ENCODE assay signal across 20 mouse cellular contexts in genomic region chr3:101912041-101912440, GRCm38 (mm10).
"Had no signal": no experiment of that assay in that cellular context is flagged by ENCODE, and none has a peak within 500 bp of the region (broad histone marks: within the 10 kb centered on the region; RNA-seq: fewer than 3 reads in every experiment).

No protein-coding gene starts in this region.

- H3K4me1 ChIP-seq: limb, embryonic 12.5 days; liver, embryonic 12.5 days; liver, embryonic 15.5 days; lung, embryonic 15.5 days; midbrain, embryonic 10.5 days; midbrain, embryonic 15.5 days; stomach, embryonic 15.5 days had no signal

- H3K36me3 ChIP-seq: liver, embryonic 12.5 days had no signal

- H3K4me2 ChIP-seq: limb, embryonic 12.5 days; liver, embryonic 12.5 days; liver, embryonic 15.5 days; lung, embryonic 15.5 days; midbrain, embryonic 15.5 days; neural tube, embryonic 13.5 days; stomach, embryonic 15.5 days had no signal

- ATAC-seq: liver, embryonic 12.5 days; midbrain, embryonic 15.5 days had no signal

- H3K9ac ChIP-seq: limb, embryonic 12.5 days; liver, embryonic 12.5 days; liver, embryonic 15.5 days; lung, embryonic 15.5 days; midbrain, embryonic 15.5 days; neural tube, embryonic 13.5 days; stomach, embryonic 15.5 days had no signal

- H3K27ac ChIP-seq: limb, embryonic 12.5 days; liver, embryonic 12.5 days; liver, embryonic 15.5 days; lung, embryonic 15.5 days; midbrain, embryonic 10.5 days; midbrain, embryonic 15.5 days; neural tube, embryonic 13.5 days; stomach, embryonic 15.5 days had no signal

- H3K9me3 ChIP-seq: liver, embryonic 12.5 days; liver, embryonic 15.5 days; lung, embryonic 15.5 days; midbrain, embryonic 10.5 days; midbrain, embryonic 15.5 days; neural tube, embryonic 13.5 days; stomach, embryonic 15.5 days had no signal

- H3K27me3 ChIP-seq: limb, embryonic 12.5 days; liver, embryonic 12.5 days; liver, embryonic 15.5 days; lung, embryonic 15.5 days; midbrain, embryonic 15.5 days; neural tube, embryonic 13.5 days; stomach, embryonic 15.5 days had no signal

- DNase-seq: kidney, adult 9 months; kidney, postnatal 14 days; kidney, postnatal 4 days; liver; lung, adult 18-20 months; lung, postnatal 10 days; lung, postnatal 36 days; retina, postnatal 1 day; right cerebral cortex, postnatal 25 days; spleen, adult 18-20 months; thymus, postnatal 25 days had no signal

- H3K4me3 ChIP-seq: limb, embryonic 12.5 days; liver, embryonic 12.5 days; liver, embryonic 15.5 days; lung, embryonic 15.5 days; megakaryocyte, embryonic 14.5 days; midbrain, embryonic 10.5 days; midbrain, embryonic 15.5 days; neural tube, embryonic 13.5 days; stomach, embryonic 15.5 days had no signal
